Mouse (Mus musculus): ENCODE measurements around the gene Txndc2.

GRCm38 (mm10) chr17:65611721-65612120 is 30.2 kb downstream of the Txndc2 start:
- TF ChIP-seq CTCF (IDR thresholded peaks at IDR 0.05; ENCODE audit: low read depth, low read length) (no peak), POLR2A (IDR thresholded peaks at IDR 0.05; ENCODE audit: extremely low read depth, insufficient read depth, low read length) (no peak)
